Comparison of ENCODE assay signal across 7 mouse cellular contexts in genomic region chr1:132157016-132157781, GRCm38 (mm10). TPM values are rescaled to one million over a fixed set of nuclear protein-coding genes. Genes with fewer than 3 reads are reported as not detected.
DNase-seq lines count a peak whose midpoint lies in the region; ATAC-seq and TF ChIP-seq lines count a peak whose summit lies in the region.

No protein-coding gene starts in this region.

- no peaks in the 10 kb centered on the region for H3K36me3 ChIP-seq in intestine, embryonic 14.5 days (ENCODE audit: control insufficient read depth, insufficient read depth, low read length)
- no peaks in the 10 kb centered on the region for H3K36me3 ChIP-seq in midbrain, embryonic 12.5 days
- no peaks in the 10 kb centered on the region for H3K36me3 ChIP-seq in small intestine, adult 2 months (ENCODE audit: control insufficient read depth, insufficient read depth, low read length)

- DNase-seq in adipocyte (ENCODE audit: low spot score) = peak; percentile 78
- peak; percentile 97 for DNase-seq in cerebellum, postnatal 4 days (ENCODE audit: low spot score in 2 of 2)
- DNase-seq in gastrocnemius, postnatal 10 days = peak; percentile 93
- peak; percentile 99 for DNase-seq in intestine, embryonic 14.5 days (ENCODE audit: low spot score)
- DNase-seq in left cerebral cortex, postnatal 14 days (ENCODE audit: low spot score in 2 of 2) = peak; percentile 86 to 94

- WGBS in intestine, embryonic 14.5 days = 16% methylated on average over 14 of the region's 14 CpGs
- 23% methylated on average over 14 of the region's 14 CpGs for WGBS in midbrain, embryonic 12.5 days
- 10% methylated on average over 14 of the region's 14 CpGs for WGBS in small intestine, adult 2 months

- H3K4me3 ChIP-seq in intestine, embryonic 14.5 days (ENCODE audit: low read depth, low read length) = no peak overlapping the region
- H3K4me3 ChIP-seq in midbrain, embryonic 12.5 days = no peak overlapping the region
- no peak overlapping the region for H3K4me3 ChIP-seq in small intestine, adult 2 months (ENCODE audit: low read depth, low read length)

- peak; percentile 99 for TF ChIP-seq CTCF in small intestine, adult 2 months (IDR thresholded peaks at IDR 0.05; ENCODE audit: extremely low read depth, insufficient read length, insufficient replicate concordance, low read depth, low read length)

- peak overlapping the region; percentile 20; the same call in 1 of the 2 replicates for H3K4me2 ChIP-seq in intestine, embryonic 14.5 days (ENCODE audit: low read length)
- peak overlapping the region; percentile 22 for H3K4me2 ChIP-seq in midbrain, embryonic 12.5 days (replicated peaks)

- H3K4me1 ChIP-seq in intestine, embryonic 14.5 days (replicated peaks; ENCODE audit: control insufficient read depth, insufficient read depth, low read length) = no peaks in the 10 kb centered on the region; the same call in 1 of the 2 replicates
- peaks cover 36% of the 10 kb centered on the region for H3K4me1 ChIP-seq in midbrain, embryonic 12.5 days
- H3K4me1 ChIP-seq in small intestine, adult 2 months (ENCODE audit: control insufficient read depth, insufficient read depth, insufficient read length, low read length) = peaks cover 9% of the 10 kb centered on the region

- no peak overlapping the region for H3K27ac ChIP-seq in intestine, embryonic 14.5 days (ENCODE audit: low read depth)
- no peak overlapping the region for H3K27ac ChIP-seq in midbrain, embryonic 12.5 days (replicated peaks)
- no peak overlapping the region for H3K27ac ChIP-seq in small intestine, adult 2 months (ENCODE audit: insufficient read depth, low read depth, low read length)

- no peak overlapping the region for H3K9ac ChIP-seq in intestine, embryonic 14.5 days (ENCODE audit: low read length)
- no peak overlapping the region for H3K9ac ChIP-seq in midbrain, embryonic 12.5 days (replicated peaks)

- no peaks in the 10 kb centered on the region for H3K9me3 ChIP-seq in intestine, embryonic 14.5 days (ENCODE audit: control insufficient read depth, low read length)
- no peaks in the 10 kb centered on the region for H3K9me3 ChIP-seq in midbrain, embryonic 12.5 days

- no peak for TF ChIP-seq POLR2A in small intestine, adult 2 months (IDR thresholded peaks at IDR 0.05; ENCODE audit: low read depth, low read length)

- ATAC-seq in intestine, embryonic 14.5 days (replicated peaks; ENCODE audit: low FRiP score, low TSS enrichment, low read depth) = peak; percentile 81
- peak; percentile 77 for ATAC-seq in midbrain, embryonic 12.5 days (ENCODE audit: low FRiP score, low read depth)

- intact Hi-C loops in left cerebral cortex, postnatal 14 days (cut with DNase I) = loop anchor here (2.0 to 5.0 kb wide), 4 partner anchors 35 to 200 kb away; partner anchors contain the start of genes AC124108.1 and Lemd1

- 0 out of 2 replicates have a peak, but pooled peaks cover 3% of the 10 kb centered on the region for H3K27me3 ChIP-seq in intestine, embryonic 14.5 days (replicated peaks; ENCODE audit: control insufficient read depth, insufficient read depth, low read length)
- peaks cover 44% of the 10 kb centered on the region for H3K27me3 ChIP-seq in midbrain, embryonic 12.5 days
- H3K27me3 ChIP-seq in small intestine, adult 2 months (ENCODE audit: control insufficient read depth, insufficient read depth, low read length) = 0 out of 2 replicates have a peak, but pooled peaks cover 3% of the 10 kb centered on the region

RNA-seq across cellular contexts. Expression of gene Cdk18, which starts 17.7 kb away (rescaled TPM):
- 1 to 10 TPM; 1.2 to 2.3 TPM for total RNA-seq in gastrocnemius, postnatal 10 days (2021)
- polyA plus RNA-seq in intestine, embryonic 14.5 days (2014; fragmentation: Nextera tagmentation; extraction: Ambion mirVana) = 7.6 and 7.7 TPM in 2 replicates
- 10 to 100 TPM; 17.0 to 28.3 TPM for total RNA-seq in left cerebral cortex, postnatal 14 days (2021)
- polyA plus RNA-seq in midbrain, embryonic 12.5 days (2016; fragmentation: Nextera tagmentation; extraction: Ambion mirVana) = 0.56 and 1.6 TPM in 2 replicates
- polyA plus RNA-seq in small intestine, adult 2 months (2012; rRNA removed) = 84.2 and 133 TPM in 2 replicates

RNA-seq across cellular contexts. Expression of gene Lemd1, which starts 34.0 kb away (rescaled TPM):
- not detected for total RNA-seq in gastrocnemius, postnatal 10 days (2021)
- 0.27 and 0.52 TPM in 2 replicates for polyA plus RNA-seq in intestine, embryonic 14.5 days (2014; fragmentation: Nextera tagmentation; extraction: Ambion mirVana)
- 1 to 10 TPM; 4.1 to 4.6 TPM for total RNA-seq in left cerebral cortex, postnatal 14 days (2021)
- 13.4 and 15.6 TPM in 2 replicates for polyA plus RNA-seq in midbrain, embryonic 12.5 days (2016; fragmentation: Nextera tagmentation; extraction: Ambion mirVana)
- polyA plus RNA-seq in small intestine, adult 2 months (2012; rRNA removed) = 0.09 and 0.10 TPM in 2 replicates

RNA-seq across cellular contexts. Expression of gene AC124108.1, which starts 34.1 kb away (rescaled TPM):
- under 1 TPM in 1 of 2 experiments, not detected in 1; 0.05 TPM for total RNA-seq in gastrocnemius, postnatal 10 days (2021)
- 0.09 TPM in 1 of 2 replicates, not detected in the other for polyA plus RNA-seq in intestine, embryonic 14.5 days (2014; fragmentation: Nextera tagmentation; extraction: Ambion mirVana)
- 1 to 10 TPM; 3.7 to 3.9 TPM for total RNA-seq in left cerebral cortex, postnatal 14 days (2021)
- polyA plus RNA-seq in midbrain, embryonic 12.5 days (2016; fragmentation: Nextera tagmentation; extraction: Ambion mirVana) = 6.1 and 7.9 TPM in 2 replicates
- not detected in 2 replicates for polyA plus RNA-seq in small intestine, adult 2 months (2012; rRNA removed)
